Mouse (Mus musculus) thymus, adult 2 months (tissue): Measurements from ENCODE around the gene Crhr2.

Experiments used
- CTCF ChIP-seq: fragments of 200-500 bp; IDR thresholded peaks from 2 replicates; pipeline ENCODE4 v1.5.1; 2012; ENCODE audit warnings: mild to moderate bottlenecking, control low read depth, low read length, moderate library complexity, borderline replicate concordance; ENCODE audit not compliant: control insufficient read depth, poor library complexity, insufficient read depth; ENCODE audit errors: extremely low read depth
- POLR2A ChIP-seq: fragments of 200-500 bp; IDR thresholded peaks from 2 replicates; pipeline ENCODE4 v1.6.1; 2012; ENCODE audit warnings: mild to moderate bottlenecking, low read length, control low read depth, moderate library complexity; ENCODE audit not compliant: control insufficient read depth, poor library complexity, insufficient read depth; ENCODE audit errors: extremely low read depth

DNA sequence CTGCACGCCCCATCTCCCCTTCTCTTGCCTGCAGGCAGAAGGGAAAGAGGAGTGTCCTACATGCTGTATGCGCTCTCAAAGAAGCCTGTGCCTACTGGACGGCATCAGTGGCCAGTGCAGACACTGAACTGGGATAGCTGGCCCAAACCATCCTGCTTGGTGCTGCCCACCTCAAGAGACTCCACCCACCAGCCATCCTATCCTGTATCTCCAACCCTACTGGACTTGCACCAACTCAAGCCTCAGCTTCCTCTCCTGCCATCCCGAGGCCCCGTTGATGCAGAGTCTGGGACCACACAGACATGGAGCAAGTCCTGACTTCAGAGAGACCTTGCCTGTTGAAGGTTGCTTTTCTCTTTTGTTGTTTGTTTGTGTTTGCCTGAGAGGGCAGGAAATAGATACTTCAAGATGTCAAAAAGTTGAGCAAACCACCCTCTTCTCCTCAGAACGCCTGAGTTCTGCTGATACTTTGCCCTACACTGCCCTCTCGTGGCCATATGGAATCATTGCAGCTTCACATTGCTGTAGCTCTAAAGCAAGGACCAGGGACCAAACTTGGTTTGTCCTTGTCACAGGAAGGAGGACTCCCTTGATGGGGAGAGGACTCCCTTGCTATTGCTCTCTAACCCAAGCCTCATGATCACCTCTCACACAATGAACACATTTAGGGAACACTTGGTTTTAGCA is 34.1 kb upstream of the Crhr2 start:
- TF ChIP-seq CTCF (no peak), POLR2A (no peak)
